Mouse (Mus musculus) myocyte (in vitro differentiated cells): Measurements from ENCODE around the gene Arx. TPM values are rescaled to one million over a fixed set of nuclear protein-coding genes. Genes with fewer than 3 reads are reported as not detected.

Experiments used
- H3K27me3 ChIP-seq: one replicate; pipeline ENCODE4 v1.6.1; 2011; ENCODE audit not compliant: control insufficient read depth, insufficient read depth, insufficient read length
- H3K36me3 ChIP-seq: one replicate; pipeline ENCODE4 v1.6.1; 2011; ENCODE audit not compliant: control insufficient read depth, insufficient read depth
- H3K4me2 ChIP-seq: one replicate; pipeline ENCODE4 v1.6.1; 2011; ENCODE audit warnings: low read depth, control low read depth
- H3K4me3 ChIP-seq: one replicate; pipeline ENCODE4 v1.5.1; 2011; ENCODE audit warnings: mild to moderate bottlenecking, control low read depth, moderate library complexity
- H3K79me2 ChIP-seq: one replicate; pipeline ENCODE4 v1.6.1; 2011; ENCODE audit not compliant: control insufficient read depth, insufficient read depth
- H3ac ChIP-seq: one replicate; pipeline ENCODE4 v1.6.1; 2011; ENCODE audit not compliant: control insufficient read depth, insufficient read length
- CEBPB ChIP-seq: IDR thresholded peaks from 2 replicates; pipeline ENCODE4 v1.6.1; 2011; ENCODE audit warnings: mild to moderate bottlenecking, moderate library complexity; ENCODE audit not compliant: poor library complexity, insufficient read depth, severe bottlenecking
- E2F4 ChIP-seq: IDR thresholded peaks from one replicate; pipeline ENCODE4 v1.6.1; 2011; ENCODE audit warnings: mild to moderate bottlenecking, control low read depth, moderate library complexity; ENCODE audit not compliant: insufficient read depth
- MAX ChIP-seq: IDR thresholded peaks from one replicate; pipeline ENCODE4 v1.6.1; 2011; ENCODE audit warnings: low read depth, mild to moderate bottlenecking, control low read depth
- MYOD1 ChIP-seq, 3 experiments: IDR thresholded peaks; one replicate each; pipeline ENCODE4 v1.6.1; 2011; ENCODE audit warnings: control low read depth in 2 of 3, low read depth in 2 of 3, mild to moderate bottlenecking in 2 of 3, moderate library complexity in 1 of 3; ENCODE audit not compliant: insufficient read length in 2 of 3, control insufficient read depth in 1 of 3
- MYOG ChIP-seq, 3 experiments: IDR thresholded peaks; one replicate each; pipeline ENCODE4 v1.6.1; 2011; ENCODE audit warnings: control low read depth in 2 of 3, low read depth in 2 of 3, mild to moderate bottlenecking in 2 of 3; ENCODE audit not compliant: insufficient read length in 2 of 3, control insufficient read depth in 1 of 3, insufficient read depth in 1 of 3
- POLR2A ChIP-seq: IDR thresholded peaks from one replicate; pipeline ENCODE4 v1.6.1; 2011; ENCODE audit warnings: low read depth, mild to moderate bottlenecking, control low read depth, moderate library complexity; ENCODE audit not compliant: insufficient read length
- POLR2AphosphoS2 ChIP-seq: IDR thresholded peaks from one replicate; pipeline ENCODE4 v1.6.1; 2011; ENCODE audit warnings: low read depth, control low read depth; ENCODE audit not compliant: insufficient read length
- REST ChIP-seq: IDR thresholded peaks from one replicate; pipeline ENCODE4 v1.6.1; 2011; ENCODE audit warnings: mild to moderate bottlenecking, control low read depth, moderate library complexity; ENCODE audit not compliant: insufficient read depth, insufficient read length
- SRF ChIP-seq: IDR thresholded peaks from one replicate; pipeline ENCODE4 v1.6.1; 2011; ENCODE audit warnings: low read depth; ENCODE audit not compliant: control insufficient read depth, insufficient read length
- TCF12 ChIP-seq: IDR thresholded peaks from one replicate; pipeline ENCODE4 v1.6.1; 2011; ENCODE audit warnings: mild to moderate bottlenecking, control low read depth; ENCODE audit not compliant: poor library complexity, insufficient read depth, severe bottlenecking
- TCF3 ChIP-seq: IDR thresholded peaks from one replicate; pipeline ENCODE4 v1.6.1; 2011; ENCODE audit warnings: low read depth, control low read depth; ENCODE audit not compliant: insufficient read length
- USF1 ChIP-seq: IDR thresholded peaks from one replicate; pipeline ENCODE4 v1.6.1; 2011; ENCODE audit warnings: low read depth, mild to moderate bottlenecking, control low read depth, moderate library complexity
- polyA plus RNA-seq: library from polyadenylated mRNA; unstranded; fragments of >200 nt; fragmentation: generic; extraction: Trizol; gene quantifications from one replicate; pipeline ENCODE4 v1.2.1, GENCODE M21; 2012; ENCODE audit warnings: missing spikeins

Arx gene
- polyA plus RNA-seq, 1 experiment: 6.5 TPM

- Histone ChIP-seq H3K27me3 (peaks cover 15% of the 10 kb centered on the region), H3K79me2 (no peaks in the 10 kb centered on the region), H3K36me3 (no peaks in the 10 kb centered on the region), H3ac (no peak overlapping the region), H3K4me2 (no peak overlapping the region), H3K4me3 (no peak overlapping the region)
- TF ChIP-seq POLR2A (no peak), USF1 (no peak), REST (no peak)
These were observed 13.5 kb downstream of the Arx start for GRCm38 (mm10) chrX:93299771-93300170.

GRCm38 (mm10) chrX:93300183-93300815, 14.1 kb downstream of the Arx start:
- Histone ChIP-seq H3K4me3 (no peak overlapping the region), H3K27me3 (peaks cover 14% of the 10 kb centered on the region), H3K4me2 (no peak overlapping the region), H3ac (no peak overlapping the region), H3K36me3 (no peaks in the 10 kb centered on the region), H3K79me2 (no peaks in the 10 kb centered on the region)
- TF ChIP-seq MYOG (IDR thresholded peaks at IDR 0.05; ENCODE audit: control insufficient read depth in 1 of 3, insufficient read depth in 1 of 3, insufficient read length in 2 of 3, low read depth in 2 of 3) (no peak), POLR2AphosphoS2 (no peak), MAX (no peak), E2F4 (no peak), USF1 (no peak), CEBPB (no peak), SRF (no peak)

- Histone ChIP-seq H3K27me3 (peaks cover 6% of the 10 kb centered on the region), H3K4me2 (no peak overlapping the region), H3ac (no peak overlapping the region), H3K36me3 (no peaks in the 10 kb centered on the region), H3K4me3 (no peak overlapping the region), H3K79me2 (no peaks in the 10 kb centered on the region)
- TF ChIP-seq E2F4 (no peak), POLR2AphosphoS2 (no peak), SRF (no peak), POLR2A (no peak), CEBPB (no peak), TCF3 (no peak), MYOG (IDR thresholded peaks at IDR 0.05; ENCODE audit: control insufficient read depth in 1 of 3, insufficient read depth in 1 of 3, insufficient read length in 2 of 3, low read depth in 2 of 3) (no peak), MYOD1 (IDR thresholded peaks at IDR 0.05; ENCODE audit: control insufficient read depth in 1 of 3, insufficient read length in 2 of 3, low read depth in 2 of 3) (no peak), USF1 (no peak), REST (no peak), MAX (no peak)
These were observed 15.6 kb downstream of the Arx start for GRCm38 (mm10) chrX:93301798-93302197.

- Histone ChIP-seq H3K27me3 (no peaks in the 10 kb centered on the region), H3K36me3 (no peaks in the 10 kb centered on the region), H3ac (no peak overlapping the region), H3K79me2 (no peaks in the 10 kb centered on the region), H3K4me2 (no peak overlapping the region), H3K4me3 (no peak overlapping the region)
- TF ChIP-seq POLR2AphosphoS2 (no peak), TCF3 (no peak), SRF (no peak), MYOG (IDR thresholded peaks at IDR 0.05; ENCODE audit: control insufficient read depth in 1 of 3, insufficient read depth in 1 of 3, insufficient read length in 2 of 3, low read depth in 2 of 3) (no peak), MYOD1 (IDR thresholded peaks at IDR 0.05; ENCODE audit: control insufficient read depth in 1 of 3, insufficient read length in 2 of 3, low read depth in 2 of 3) (no peak), MAX (no peak), E2F4 (no peak), USF1 (no peak), CEBPB (no peak), POLR2A (no peak), TCF12 (no peak), REST (no peak)
These were observed 19.5 kb downstream of the Arx start for GRCm38 (mm10) chrX:93305780-93306179.

DNA sequence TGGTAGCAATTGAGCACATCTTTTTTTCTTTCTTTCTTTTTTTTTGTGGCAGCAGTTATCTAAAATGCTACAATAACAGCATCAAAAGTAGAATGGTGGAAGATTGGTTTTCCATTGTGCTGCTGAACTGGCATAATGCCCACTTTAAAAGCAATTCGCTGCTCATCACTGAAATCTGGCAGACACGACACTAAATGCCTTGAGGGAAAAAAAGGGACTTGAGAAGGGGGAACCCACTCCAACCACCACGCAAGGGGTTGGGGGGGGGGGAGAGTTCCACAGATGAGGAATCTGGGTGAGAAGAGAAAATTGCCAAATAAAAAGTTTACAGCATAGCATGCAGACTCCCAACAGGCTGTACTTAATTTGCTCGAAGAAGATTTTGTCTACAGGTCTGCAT, 31.3 kb downstream of the Arx start:
- Histone ChIP-seq H3K27me3 (no peaks in the 10 kb centered on the region), H3K4me3 (no peak overlapping the region), H3K36me3 (no peaks in the 10 kb centered on the region), H3K4me2 (no peak overlapping the region), H3ac (no peak overlapping the region), H3K79me2 (no peaks in the 10 kb centered on the region)
- TF ChIP-seq REST (no peak), TCF12 (no peak), MAX (no peak), MYOG (IDR thresholded peaks at IDR 0.05; ENCODE audit: control insufficient read depth in 1 of 3, insufficient read depth in 1 of 3, insufficient read length in 2 of 3, low read depth in 2 of 3) (no peak), SRF (no peak), E2F4 (no peak), POLR2A (no peak), CEBPB (no peak), MYOD1 (IDR thresholded peaks at IDR 0.05; ENCODE audit: control insufficient read depth in 1 of 3, insufficient read length in 2 of 3, low read depth in 2 of 3) (no peak), POLR2AphosphoS2 (no peak), USF1 (no peak), TCF3 (no peak)
